Mouse (Mus musculus): ENCODE measurements around the gene Gm10282. TPM values are rescaled to one million over a fixed set of nuclear protein-coding genes. Genes with fewer than 3 reads are reported as not detected.

The Gm10282 gene
- polyA plus RNA-seq, 1 experiment from 2014 or later: 38.0 TPM

- H3K9me3 ChIP-seq (replicated peaks): no peaks in the 10 kb centered on the region
- H3K27ac ChIP-seq (replicated peaks): no peak overlapping the region
- no peaks in the 10 kb centered on the region for H3K36me3 ChIP-seq
- DNase-seq (ENCODE audit: low spot score): no peak
- WGBS: 83% methylated on average over 3 of the region's 3 CpGs
- H3K4me3 ChIP-seq: no peak overlapping the region
- no peaks in the 10 kb centered on the region for H3K27me3 ChIP-seq (ENCODE audit: low read depth, poor library complexity, severe bottlenecking)
- H3K4me1 ChIP-seq: no peaks in the 10 kb centered on the region
These were observed 27.8 kb downstream of the Gm10282 start for GRCm38 (mm10) chr8:72277244-72277643.

GRCm38 (mm10) chr8:72273807-72274206, 31.3 kb downstream of the Gm10282 start:
- Histone ChIP-seq H3K4me3 (no peak overlapping the region), H3K27me3 (ENCODE audit: low read depth, poor library complexity, severe bottlenecking) (no peaks in the 10 kb centered on the region), H3K27ac (replicated peaks) (no peak overlapping the region), H3K9me3 (replicated peaks) (no peaks in the 10 kb centered on the region), H3K4me1 (no peaks in the 10 kb centered on the region), H3K36me3 (no peaks in the 10 kb centered on the region)
- DNase-seq (ENCODE audit: low spot score): no peak
- 78% methylated on average over 5 of the region's 5 CpGs for WGBS

DNA sequence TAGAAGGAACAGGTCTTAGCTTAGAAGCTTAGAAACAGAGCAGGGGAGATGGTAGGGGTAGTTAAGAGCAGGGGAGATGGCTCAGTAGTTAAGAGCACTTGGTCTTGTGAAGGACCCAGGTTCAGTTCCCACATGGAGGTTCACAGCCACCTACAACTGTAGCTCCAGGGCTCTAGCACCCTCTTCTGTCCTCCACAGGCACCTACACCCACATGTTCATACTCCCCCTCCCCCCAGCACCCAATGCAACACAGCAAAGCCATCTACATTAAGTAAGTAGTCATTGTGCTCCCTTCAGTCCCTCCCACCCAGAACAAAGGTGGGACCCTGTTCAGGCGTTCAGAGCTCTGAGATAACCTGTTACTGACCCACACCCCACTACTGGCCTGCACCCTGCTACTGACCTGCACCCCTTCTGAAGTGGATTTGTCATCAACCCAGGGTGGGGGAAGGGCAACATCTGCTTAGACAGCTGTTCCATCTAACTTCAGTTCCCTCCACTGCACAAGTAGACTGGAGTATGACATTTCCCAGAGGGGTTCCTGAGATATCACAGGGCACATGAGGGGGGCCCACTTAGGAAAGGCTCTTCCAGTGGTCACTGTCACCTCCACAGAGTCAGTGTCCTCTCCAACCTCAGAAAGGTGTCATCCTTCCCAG, 31.8 kb downstream of the Gm10282 start:
- no peaks in the 10 kb centered on the region for H3K9me3 ChIP-seq (replicated peaks)
- no peaks in the 10 kb centered on the region for H3K4me1 ChIP-seq
- no peak for DNase-seq (ENCODE audit: low spot score)
- WGBS: 82% methylated on average over 1 of the region's 1 CpGs
- H3K27ac ChIP-seq (replicated peaks): no peak overlapping the region
- H3K36me3 ChIP-seq: no peaks in the 10 kb centered on the region
- H3K27me3 ChIP-seq (ENCODE audit: low read depth, poor library complexity, severe bottlenecking): no peaks in the 10 kb centered on the region
- no peak overlapping the region for H3K4me3 ChIP-seq

DNA sequence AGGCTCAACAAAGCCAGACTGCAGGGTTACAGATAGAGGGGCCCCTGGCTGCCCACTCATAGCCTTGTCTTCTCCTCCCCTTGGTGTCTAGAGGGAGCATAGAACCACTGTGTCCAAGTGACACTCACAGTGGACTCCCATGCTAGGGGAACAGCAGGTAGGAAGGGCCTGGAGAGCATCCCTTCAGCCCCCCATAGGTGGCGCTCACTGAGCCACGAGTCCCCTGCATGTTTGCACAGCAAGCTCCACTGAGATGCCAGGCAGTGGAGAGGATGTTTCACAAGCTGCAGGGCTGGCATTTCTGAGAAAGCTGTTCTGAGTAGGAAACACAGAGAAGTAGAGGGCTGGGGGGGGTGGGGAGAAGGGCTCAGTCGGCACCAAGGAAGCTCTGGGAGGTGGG, 32.7 kb downstream of the Gm10282 start:
- Histone ChIP-seq H3K36me3 (no peaks in the 10 kb centered on the region), H3K27me3 (ENCODE audit: low read depth, poor library complexity, severe bottlenecking) (no peaks in the 10 kb centered on the region), H3K4me3 (no peak overlapping the region), H3K9me3 (replicated peaks) (no peaks in the 10 kb centered on the region), H3K27ac (replicated peaks) (no peak overlapping the region), H3K4me1 (no peaks in the 10 kb centered on the region)
- WGBS: 18% methylated on average over 3 of the region's 3 CpGs
- peak; percentile 46 for DNase-seq (ENCODE audit: low spot score)

- Histone ChIP-seq H3K27me3 (ENCODE audit: low read depth, poor library complexity, severe bottlenecking) (no peaks in the 10 kb centered on the region), H3K4me3 (no peak overlapping the region), H3K36me3 (no peaks in the 10 kb centered on the region), H3K4me1 (no peaks in the 10 kb centered on the region), H3K9me3 (replicated peaks) (no peaks in the 10 kb centered on the region), H3K27ac (replicated peaks) (no peak overlapping the region)
- 79% methylated on average over 3 of the region's 3 CpGs for WGBS
- DNase-seq (ENCODE audit: low spot score): no peak
These were observed 33.4 kb downstream of the Gm10282 start for GRCm38 (mm10) chr8:72271691-72272090.

GRCm38 (mm10) chr8:72271051-72271660, 33.9 kb downstream of the Gm10282 start:
- no peak overlapping the region for H3K27ac ChIP-seq (replicated peaks)
- no peak overlapping the region for H3K4me3 ChIP-seq
- no peak for DNase-seq (ENCODE audit: low spot score)
- no peaks in the 10 kb centered on the region for H3K9me3 ChIP-seq (replicated peaks)
- no peaks in the 10 kb centered on the region for H3K27me3 ChIP-seq (ENCODE audit: low read depth, poor library complexity, severe bottlenecking)
- no peaks in the 10 kb centered on the region for H3K4me1 ChIP-seq
- 79% methylated on average over 11 of the region's 11 CpGs for WGBS
- H3K36me3 ChIP-seq: no peaks in the 10 kb centered on the region

- Histone ChIP-seq H3K9me3 (replicated peaks) (no peaks in the 10 kb centered on the region), H3K4me1 (no peaks in the 10 kb centered on the region), H3K27ac (replicated peaks) (no peak overlapping the region), H3K4me3 (no peak overlapping the region), H3K27me3 (ENCODE audit: low read depth, poor library complexity, severe bottlenecking) (no peaks in the 10 kb centered on the region), H3K36me3 (no peaks in the 10 kb centered on the region)
- no peak for DNase-seq (ENCODE audit: low spot score)
- 91% methylated on average over 12 of the region's 12 CpGs for WGBS
These were observed 34.5 kb downstream of the Gm10282 start for GRCm38 (mm10) chr8:72270606-72271005.

DNA sequence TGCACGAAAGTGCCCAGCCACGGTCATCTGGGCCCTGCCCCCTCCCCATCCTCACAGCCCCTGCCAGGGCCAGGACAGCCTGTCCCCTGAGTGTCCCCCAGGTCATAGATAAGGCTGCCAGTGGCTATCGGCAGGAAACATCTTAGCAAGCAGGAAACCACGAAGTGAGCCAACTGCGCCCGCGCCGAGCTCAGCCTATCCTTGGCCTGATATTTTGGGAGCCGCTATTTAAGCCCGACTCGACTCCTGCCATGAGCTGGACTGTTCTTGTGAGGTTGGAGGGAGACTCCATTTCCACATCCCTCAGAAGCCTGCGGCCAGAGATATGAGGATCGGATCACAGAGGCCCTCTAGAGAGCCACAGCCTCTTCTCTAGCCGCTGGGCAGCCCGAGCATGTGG, 36.7 kb downstream of the Gm10282 start:
- H3K27ac ChIP-seq (replicated peaks): 0 out of 2 replicates have a peak overlapping the region, but pooled peaks have one; percentile 17
- 89% methylated on average over 15 of the region's 15 CpGs for WGBS
- H3K27me3 ChIP-seq (ENCODE audit: low read depth, poor library complexity, severe bottlenecking): no peaks in the 10 kb centered on the region
- no peaks in the 10 kb centered on the region for H3K9me3 ChIP-seq (replicated peaks)
- no peaks in the 10 kb centered on the region for H3K36me3 ChIP-seq
- no peaks in the 10 kb centered on the region for H3K4me1 ChIP-seq
- no peak overlapping the region for H3K4me3 ChIP-seq
- DNase-seq (ENCODE audit: low spot score): no peak

DNA sequence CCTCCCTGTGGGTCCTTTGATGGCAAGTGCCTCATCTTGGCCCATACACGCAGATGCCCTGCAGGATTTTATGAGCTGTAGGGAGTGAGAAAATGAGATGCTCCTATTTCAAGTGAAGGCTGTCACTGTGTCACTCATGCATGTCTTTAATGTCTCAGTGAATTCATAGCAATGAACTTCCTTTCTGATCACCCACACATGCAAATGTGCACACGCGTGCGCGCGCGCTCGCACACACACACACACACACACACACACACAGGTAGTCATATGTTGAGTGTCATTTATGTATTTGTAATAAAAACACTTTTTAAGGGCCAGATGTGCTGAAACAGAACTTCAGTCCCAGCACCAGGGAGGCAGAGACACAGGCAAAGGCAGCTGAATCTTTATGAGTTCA, 38.0 kb downstream of the Gm10282 start:
- DNase-seq (ENCODE audit: low spot score): no peak
- WGBS: 98% methylated on average over 8 of the region's 8 CpGs
- Histone ChIP-seq H3K36me3 (no peaks in the 10 kb centered on the region), H3K4me1 (no peaks in the 10 kb centered on the region), H3K27me3 (ENCODE audit: low read depth, poor library complexity, severe bottlenecking) (no peaks in the 10 kb centered on the region), H3K9me3 (replicated peaks) (no peaks in the 10 kb centered on the region), H3K27ac (replicated peaks) (no peak overlapping the region), H3K4me3 (no peak overlapping the region)

GRCm38 (mm10) chr8:72266671-72267070, 38.4 kb downstream of the Gm10282 start:
- no peak for DNase-seq (ENCODE audit: low spot score)
- H3K4me1 ChIP-seq: no peaks in the 10 kb centered on the region
- H3K36me3 ChIP-seq: no peaks in the 10 kb centered on the region
- H3K9me3 ChIP-seq (replicated peaks): no peaks in the 10 kb centered on the region
- no peak overlapping the region for H3K4me3 ChIP-seq
- H3K27me3 ChIP-seq (ENCODE audit: low read depth, poor library complexity, severe bottlenecking): no peaks in the 10 kb centered on the region
- H3K27ac ChIP-seq (replicated peaks): no peak overlapping the region

DNA sequence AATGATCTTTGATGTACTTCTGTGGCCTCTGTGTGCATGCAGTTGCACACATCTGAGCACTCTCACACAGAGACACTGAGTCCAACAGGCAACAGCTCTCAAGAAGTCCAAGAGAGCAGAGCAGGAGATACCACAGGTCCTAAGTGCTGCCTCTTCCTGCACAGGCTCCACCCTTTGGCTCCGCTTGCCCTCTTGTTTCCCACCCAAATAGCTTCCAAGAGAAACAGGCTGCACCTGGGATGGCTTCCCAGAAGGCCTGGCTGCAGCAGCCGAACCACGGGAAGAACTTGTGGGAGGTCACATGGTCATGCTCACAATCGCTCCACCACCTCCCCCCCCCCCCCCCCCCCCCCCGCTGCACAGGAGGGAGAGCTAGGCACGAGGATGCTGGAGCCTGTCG, 39.7 kb downstream of the Gm10282 start:
- H3K9me3 ChIP-seq (replicated peaks): no peaks in the 10 kb centered on the region
- no peaks in the 10 kb centered on the region for H3K4me1 ChIP-seq
- no peak overlapping the region for H3K4me3 ChIP-seq
- no peaks in the 10 kb centered on the region for H3K27me3 ChIP-seq (ENCODE audit: low read depth, poor library complexity, severe bottlenecking)
- no peak overlapping the region for H3K27ac ChIP-seq (replicated peaks)
- H3K36me3 ChIP-seq: no peaks in the 10 kb centered on the region
- 81% methylated on average over 3 of the region's 7 CpGs for WGBS
- DNase-seq (ENCODE audit: low spot score): no peak

DNA sequence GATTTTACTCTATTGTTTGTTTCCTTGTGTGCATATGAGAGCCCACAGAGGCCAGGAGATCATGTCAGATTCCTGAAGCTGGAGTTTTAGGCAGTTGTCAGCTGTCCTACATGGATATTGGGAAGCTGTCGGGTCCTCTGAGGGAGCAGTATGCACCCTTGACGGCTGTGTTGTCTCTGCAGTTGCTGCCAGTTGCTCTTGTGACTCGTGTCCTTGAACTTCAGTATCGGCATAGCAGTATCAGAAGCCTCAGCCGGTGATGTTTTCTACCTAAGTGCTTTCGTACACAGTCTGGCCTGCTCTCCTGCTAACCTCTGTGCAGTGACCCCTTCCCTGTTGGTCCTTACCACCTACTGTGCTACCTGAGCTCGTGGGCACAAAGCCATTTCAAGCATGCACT, 41.6 kb downstream of the Gm10282 start:
- Histone ChIP-seq H3K27me3 (ENCODE audit: low read depth, poor library complexity, severe bottlenecking) (no peaks in the 10 kb centered on the region), H3K27ac (replicated peaks) (no peak overlapping the region), H3K36me3 (no peaks in the 10 kb centered on the region), H3K4me1 (no peaks in the 10 kb centered on the region), H3K4me3 (no peak overlapping the region), H3K9me3 (replicated peaks) (no peaks in the 10 kb centered on the region)
- DNase-seq (ENCODE audit: low spot score): no peak
- WGBS: 83% methylated on average over 7 of the region's 7 CpGs

DNA sequence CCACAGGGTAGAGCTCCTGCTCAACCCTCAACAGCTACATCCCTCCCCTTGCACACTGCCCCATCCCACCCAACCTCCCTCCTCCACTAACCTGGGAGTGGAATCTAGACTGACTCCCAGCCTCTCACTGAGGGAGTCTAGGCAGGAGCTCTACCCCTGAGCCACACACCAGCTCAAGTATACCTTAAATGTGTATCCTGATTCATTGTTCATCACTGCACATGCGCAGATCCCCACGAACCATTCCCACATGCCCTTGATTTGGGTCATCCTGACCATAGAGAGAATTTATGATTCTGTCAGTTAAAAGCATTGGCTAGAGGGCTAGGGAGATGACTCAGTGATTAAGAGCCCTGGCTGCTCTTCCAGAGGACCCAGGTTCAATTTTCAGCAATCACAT, 42.3 kb downstream of the Gm10282 start:
- H3K27ac ChIP-seq (replicated peaks): no peak overlapping the region
- H3K27me3 ChIP-seq (ENCODE audit: low read depth, poor library complexity, severe bottlenecking): no peaks in the 10 kb centered on the region
- H3K9me3 ChIP-seq (replicated peaks): no peaks in the 10 kb centered on the region
- 81% methylated on average over 2 of the region's 2 CpGs for WGBS
- no peaks in the 10 kb centered on the region for H3K36me3 ChIP-seq
- H3K4me1 ChIP-seq: no peaks in the 10 kb centered on the region
- DNase-seq (ENCODE audit: low spot score): no peak
- no peak overlapping the region for H3K4me3 ChIP-seq

Measured in midbrain, embryonic 10.5 days (tissue).